Mouse (Mus musculus): ENCODE results near the gene Gm3854.

GRCm38 (mm10) chr7:6358121-6358520, 14.6 kb downstream of the Gm3854 start:
- TF ChIP-seq CTCF (IDR thresholded peaks at IDR 0.05; ENCODE audit: extremely low read depth, insufficient read length, insufficient replicate concordance, low read depth, low read length): no peak
- no peak for TF ChIP-seq POLR2A (IDR thresholded peaks at IDR 0.05; ENCODE audit: low read depth, low read length)

All from small intestine, adult 2 months (tissue).